Mouse (Mus musculus) heart, postnatal 0 days (tissue): ENCODE measurements around the gene Cmip. TPM values are rescaled to one million over a fixed set of nuclear protein-coding genes. Genes with fewer than 3 reads are reported as not detected.

Experiments used
- ATAC-seq: fragments of 200-750 bp; cut with Nextera tagmentation; 2 replicates; pipeline ENCODE4 v1.8.0; 2017; ENCODE audit warnings: low read depth, moderate number of reproducible peaks, moderate library complexity; ENCODE audit not compliant: insufficient read depth
- DNase-seq: peaks from one replicate; pipeline ENCODE4 v3.0.0-alpha.2; 2016; ENCODE audit warnings: low spot score
- H3K27ac ChIP-seq: fragments of 300-500 bp; sonication (generic); 2 replicates; pipeline ENCODE4 v1.5.1; 2014; ENCODE audit warnings: low read depth, mild to moderate bottlenecking
- H3K27me3 ChIP-seq: fragments of 300-500 bp; sonication (generic); 2 replicates; pipeline ENCODE4 v1.6.1; 2014; ENCODE audit warnings: low read length, mixed read lengths; ENCODE audit not compliant: control insufficient read depth, insufficient read depth
- H3K36me3 ChIP-seq: fragments of 300-500 bp; sonication (generic); replicated peaks from 2 replicates; pipeline ENCODE4 v1.6.1; 2014; ENCODE audit warnings: low read length, mixed read lengths; ENCODE audit not compliant: control insufficient read depth, insufficient read depth
- H3K4me1 ChIP-seq: fragments of 300-500 bp; sonication (generic); 2 replicates; pipeline ENCODE4 v1.6.1; 2014; ENCODE audit warnings: antibody characterized with exemption; ENCODE audit not compliant: control insufficient read depth, insufficient read depth
- H3K4me2 ChIP-seq: fragments of 300-500 bp; sonication (generic); 2 replicates; pipeline ENCODE4 v1.6.1; 2014; ENCODE audit warnings: low read depth, mild to moderate bottlenecking, low read length, moderate library complexity
- H3K4me3 ChIP-seq: fragments of 300-500 bp; sonication (generic); 2 replicates; pipeline ENCODE4 v1.5.1; 2014; ENCODE audit warnings: low read depth, low read length
- H3K9ac ChIP-seq: fragments of 300-500 bp; sonication (generic); replicated peaks from 2 replicates; pipeline ENCODE4 v1.6.1; 2014; ENCODE audit warnings: low read depth, low read length, mixed read lengths
- H3K9me3 ChIP-seq: fragments of 300-500 bp; sonication (generic); replicated peaks from 2 replicates; pipeline ENCODE4 v1.6.1; 2016; ENCODE audit warnings: low read length; ENCODE audit not compliant: control insufficient read depth
- CTCF ChIP-seq: IDR thresholded peaks from 2 replicates; pipeline ENCODE4 v1.5.1; 2016; ENCODE audit warnings: antibody characterized with exemption, control low read depth, low read depth
- EP300 ChIP-seq: IDR thresholded peaks from 2 replicates; pipeline ENCODE4 v1.6.1; 2016; ENCODE audit warnings: antibody characterized with exemption, low read depth
- WGBS: fragments of 180-500 bp; shearing (Covaris S2); extraction: QIAGEN DNeasy Blood & Tissue Kit; methylation state at CpG from one replicate; pipeline ENCODE4 v1.1.7; 2014; 5-methylcytosine and 5-hydroxymethylcytosine counted together
- microRNA-seq: library from miRNA; unstranded; fragments of <30 nt; microRNA quantifications from one replicate; pipeline ENCODE4, GENCODE M21; 2016
- polyA plus RNA-seq: library from polyadenylated mRNA; unstranded; fragments of >200 nt; fragmentation: Nextera tagmentation; extraction: Ambion mirVana; gene quantifications from 2 replicates; pipeline ENCODE4 v1.2.1, GENCODE M21; 2015
- total RNA-seq: library from RNA; depleted of rRNA; stranded (reverse); fragments of >200 nt; gene quantifications from 2 replicates; pipeline ENCODE4 v1.2.3, GENCODE M21; 2014; ENCODE audit warnings: low replicate concordance; rRNA removed

Cmip gene
- total and polyA plus RNA-seq, 2 experiments from 2014 or later: 5.7 to 11.1 TPM

GRCm38 (mm10) chr8:117507703-117508102, 250.8 kb downstream of the Cmip start:
- Histone ChIP-seq H3K27ac (no peak overlapping the region), H3K4me3 (no peak overlapping the region), H3K4me1 (no peaks in the 10 kb centered on the region), H3K27me3 (no peaks in the 10 kb centered on the region), H3K36me3 (no peaks in the 10 kb centered on the region), H3K9ac (no peak overlapping the region), H3K9me3 (no peaks in the 10 kb centered on the region), H3K4me2 (no peak overlapping the region)
- ATAC-seq (no peak), DNase-seq (no peak)
- TF ChIP-seq CTCF (no peak), EP300 (no peak)
- WGBS: 82% methylated on average over 8 of the region's 8 CpGs

Small RNAs within 50 kb of the gene (microRNA-seq; reads per million reads assigned to microRNA genes)
- not detected for gene Mir7077
- gene Mir7078: not detected

Other genes with a start within 250 kb of the Cmip start
- gene Pkd1l2, start 174.6 kb upstream of the Cmip start, total RNA-seq: not detected in 2 replicates
- 0.01 TPM in 1 of 2 replicates, not detected in the other for gene Pkd1l2, start 174.6 kb upstream of the Cmip start, polyA plus RNA-seq
- gene Bco1, start 161.2 kb upstream of the Cmip start, total RNA-seq: not detected in 2 replicates
- not detected in 2 replicates for gene Bco1, start 161.2 kb upstream of the Cmip start, polyA plus RNA-seq
- 3.1 and 4.0 TPM in 2 replicates for gene Gan, start 98.9 kb upstream of the Cmip start, total RNA-seq
- gene Gan, start 98.9 kb upstream of the Cmip start, polyA plus RNA-seq: 0.60 and 0.99 TPM in 2 replicates
- gene Plcg2, start 241.2 kb downstream of the Cmip start, total RNA-seq: 8.8 and 9.2 TPM in 2 replicates
- gene Plcg2, start 241.2 kb downstream of the Cmip start, polyA plus RNA-seq: 4.9 and 5.0 TPM in 2 replicates